Mouse (Mus musculus): ENCODE measurements at regions not wholly inside any gene's neighbourhood (a gene's known extent, or its start where the extent isn't known, plus 50 kb on each side); places are given as distances from the start of the nearest gene placed in this dataset.

GRCm38 (mm10) chr4:142674641-142675465 is 435.7 kb upstream of the Kazn start:
- ATAC-seq (replicated peaks; ENCODE audit: poor library complexity, severe bottlenecking) = no peak

GRCm38 (mm10) chr4:142671872-142672458 is 432.8 kb upstream of the Kazn start:
- ATAC-seq (replicated peaks; ENCODE audit: poor library complexity, severe bottlenecking) = no peak

GRCm38 (mm10) chr4:142664781-142665180 is 425.6 kb upstream of the Kazn start:
- no peak for ATAC-seq (replicated peaks; ENCODE audit: poor library complexity, severe bottlenecking)

GRCm38 (mm10) chr4:142658156-142658555 is 419.0 kb upstream of the Kazn start:
- ATAC-seq (replicated peaks; ENCODE audit: poor library complexity, severe bottlenecking) = no peak

GRCm38 (mm10) chr4:142641069-142641468 is 401.9 kb upstream of the Kazn start:
- ATAC-seq (replicated peaks; ENCODE audit: poor library complexity, severe bottlenecking) = peak; percentile 33

- no peak for ATAC-seq (replicated peaks; ENCODE audit: poor library complexity, severe bottlenecking)
Observed at GRCm38 (mm10) chr4:142639340-142639733, 400.1 kb upstream of the Kazn start.

GRCm38 (mm10) chr4:142638733-142639339 is 399.6 kb upstream of the Kazn start:
- no peak for ATAC-seq (replicated peaks; ENCODE audit: poor library complexity, severe bottlenecking)

- no peak for ATAC-seq (replicated peaks; ENCODE audit: poor library complexity, severe bottlenecking)
Observed at GRCm38 (mm10) chr4:142638057-142638456, 398.9 kb upstream of the Kazn start.

GRCm38 (mm10) chr4:142634398-142634797 is 395.2 kb upstream of the Kazn start:
- no peak for ATAC-seq (replicated peaks; ENCODE audit: poor library complexity, severe bottlenecking)

GRCm38 (mm10) chr4:142633667-142634350 is 394.6 kb upstream of the Kazn start:
- no peak for ATAC-seq (replicated peaks; ENCODE audit: poor library complexity, severe bottlenecking)

- no peak for ATAC-seq (replicated peaks; ENCODE audit: poor library complexity, severe bottlenecking)
Observed at GRCm38 (mm10) chr4:142626503-142627194, 387.4 kb upstream of the Kazn start.

GRCm38 (mm10) chr4:142625456-142625855 is 386.3 kb upstream of the Kazn start:
- ATAC-seq (replicated peaks; ENCODE audit: poor library complexity, severe bottlenecking) = no peak

GRCm38 (mm10) chr4:142622151-142622861 is 383.1 kb upstream of the Kazn start:
- no peak for ATAC-seq (replicated peaks; ENCODE audit: poor library complexity, severe bottlenecking)

- no peak for ATAC-seq (replicated peaks; ENCODE audit: poor library complexity, severe bottlenecking)
Observed at GRCm38 (mm10) chr4:142619396-142619795, 380.2 kb upstream of the Kazn start.

GRCm38 (mm10) chr4:142618770-142619169 is 379.6 kb upstream of the Kazn start:
- no peak for ATAC-seq (replicated peaks; ENCODE audit: poor library complexity, severe bottlenecking)

GRCm38 (mm10) chr4:142617676-142618075 is 378.5 kb upstream of the Kazn start:
- no peak for ATAC-seq (replicated peaks; ENCODE audit: poor library complexity, severe bottlenecking)

GRCm38 (mm10) chr4:142616901-142617300 is 377.7 kb upstream of the Kazn start:
- ATAC-seq (replicated peaks; ENCODE audit: poor library complexity, severe bottlenecking) = no peak

- no peak for ATAC-seq (replicated peaks; ENCODE audit: poor library complexity, severe bottlenecking)
Observed at GRCm38 (mm10) chr4:142605098-142605497, 365.9 kb upstream of the Kazn start.

- no peak for ATAC-seq (replicated peaks; ENCODE audit: poor library complexity, severe bottlenecking)
Observed at GRCm38 (mm10) chr4:142597214-142597613, 358.0 kb upstream of the Kazn start.

Data from granulocyte monocyte progenitor cell, adult 5-6 weeks (primary cell).